In genomic region chr19:8713306-8713996, GRCm38 (mm10) we compare ENCODE assay signal across 8 mouse cellular contexts. TPM values are rescaled to one million over a fixed set of nuclear protein-coding genes. Genes with fewer than 3 reads are reported as not detected.
A peak's percentile ranks its signal among the peaks of the same experiment; 100 is the strongest.
DNase-seq lines count a peak whose midpoint lies in the region; ATAC-seq and TF ChIP-seq lines count a peak whose summit lies in the region.

No protein-coding gene starts in this region.

- H3K4me1 ChIP-seq in erythroblast, embryonic 14.5 days (ENCODE audit: control insufficient read depth), result peaks cover 82% of the 10 kb centered on the region
- peaks cover 35% of the 10 kb centered on the region for H3K4me1 ChIP-seq in heart, embryonic 13.5 days
- H3K4me1 ChIP-seq in liver, embryonic 11.5 days (replicated peaks; ENCODE audit: control insufficient read depth, insufficient read depth, low read length), result peaks cover 48% of the 10 kb centered on the region

- H3K9ac ChIP-seq in heart, embryonic 13.5 days, result peak overlapping the region; percentile 96
- H3K9ac ChIP-seq in liver, embryonic 11.5 days (ENCODE audit: low read depth, low read length), result peak overlapping the region; percentile 98

- peak overlapping the region; percentile 97 for H3K27ac ChIP-seq in heart, embryonic 13.5 days (replicated peaks)
- H3K27ac ChIP-seq in liver, embryonic 11.5 days (ENCODE audit: low read depth, low read length), result peak overlapping the region; percentile 90

- WGBS in heart, embryonic 13.5 days, result under 1% methylated on average over 51 of the region's 51 CpGs
- WGBS in liver, embryonic 11.5 days, result under 1% methylated on average over 51 of the region's 51 CpGs

- peak; percentile 69 for DNase-seq in brain, embryonic 18.5 days (ENCODE audit: low read depth, low spot score)
- DNase-seq in kidney, postnatal 10 days, result peak; percentile 96
- peak; percentile 88 for DNase-seq in liver, embryonic 11.5 days (ENCODE audit: low spot score)
- DNase-seq in spleen, postnatal 4 days (ENCODE audit: low spot score in 2 of 2), result peak; percentile 97 to 99

- no peaks in the 10 kb centered on the region for H3K9me3 ChIP-seq in erythroblast, embryonic 14.5 days (ENCODE audit: control insufficient read depth, low read length)
- no peaks in the 10 kb centered on the region for H3K9me3 ChIP-seq in heart, embryonic 13.5 days
- H3K9me3 ChIP-seq in liver, embryonic 11.5 days (ENCODE audit: control insufficient read depth, low read length), result no peaks in the 10 kb centered on the region

- peak; percentile 85 for ATAC-seq in heart, embryonic 13.5 days (ENCODE audit: extremely low read depth, insufficient number of reproducible peaks, low FRiP score, low TSS enrichment)
- peak; percentile 84 for ATAC-seq in liver, embryonic 11.5 days (replicated peaks; ENCODE audit: low FRiP score)

- peak overlapping the region; percentile 86 for H3K4me2 ChIP-seq in heart, embryonic 13.5 days
- H3K4me2 ChIP-seq in liver, embryonic 11.5 days, result peak overlapping the region; percentile 82
- peak overlapping the region; percentile 80 for H3K4me2 ChIP-seq in myocyte (ENCODE audit: low read depth)

- H3K79me2 ChIP-seq in C2C12 (ENCODE audit: control insufficient read depth, insufficient read depth) (peaks cover 99% of the 10 kb centered on the region), myocyte (ENCODE audit: control insufficient read depth, insufficient read depth) (peaks cover 70% of the 10 kb centered on the region)

- TF ChIP-seq CTCF in C2C12 (IDR thresholded peaks at IDR 0.05; ENCODE audit: control insufficient read depth, insufficient read depth, insufficient read length), result peak; percentile 95

- H3ac ChIP-seq in C2C12 (ENCODE audit: control insufficient read depth, insufficient read length, low read depth) (peak overlapping the region; percentile 96), myocyte (ENCODE audit: control insufficient read depth, insufficient read length) (peak overlapping the region; percentile 68)

- H3K79me3 ChIP-seq in C2C12 (ENCODE audit: low read depth), result peaks cover 58% of the 10 kb centered on the region

- no peaks in the 10 kb centered on the region for H3K27me3 ChIP-seq in C2C12 (ENCODE audit: control insufficient read depth, insufficient read depth, insufficient read length)
- no peaks in the 10 kb centered on the region for H3K27me3 ChIP-seq in erythroblast, embryonic 14.5 days (ENCODE audit: control insufficient read depth)
- no peaks in the 10 kb centered on the region for H3K27me3 ChIP-seq in heart, embryonic 13.5 days (replicated peaks)
- no peaks in the 10 kb centered on the region for H3K27me3 ChIP-seq in liver, embryonic 11.5 days (replicated peaks; ENCODE audit: control insufficient read depth, insufficient read depth, low read length)
- no peaks in the 10 kb centered on the region for H3K27me3 ChIP-seq in myocyte (ENCODE audit: control insufficient read depth, insufficient read depth, insufficient read length)

- peak; percentile 97 for TF ChIP-seq POLR2A in myocyte (IDR thresholded peaks at IDR 0.05; ENCODE audit: insufficient read length, low read depth)

- H3K4me3 ChIP-seq in C2C12 (ENCODE audit: insufficient read depth, poor library complexity, severe bottlenecking) (peak overlapping the region; percentile 62), myocyte (peak overlapping the region; percentile 93)
- H3K4me3 ChIP-seq in erythroblast, embryonic 14.5 days (replicated peaks), result peak overlapping the region; percentile 91
- peak overlapping the region; percentile 94 for H3K4me3 ChIP-seq in heart, embryonic 13.5 days
- peak overlapping the region; percentile 87 for H3K4me3 ChIP-seq in liver, embryonic 11.5 days (ENCODE audit: low read depth, low read length)

- H3K36me3 ChIP-seq in C2C12 (ENCODE audit: control insufficient read depth, insufficient read depth), result peaks cover 43% of the 10 kb centered on the region
- peaks cover 52% of the 10 kb centered on the region for H3K36me3 ChIP-seq in erythroblast, embryonic 14.5 days (ENCODE audit: control insufficient read depth)
- H3K36me3 ChIP-seq in heart, embryonic 13.5 days, result peaks cover 39% of the 10 kb centered on the region
- H3K36me3 ChIP-seq in liver, embryonic 11.5 days (ENCODE audit: control insufficient read depth, insufficient read depth, low read length), result peaks cover 27% of the 10 kb centered on the region
- H3K36me3 ChIP-seq in myocyte (ENCODE audit: control insufficient read depth, insufficient read depth), result peaks cover 42% of the 10 kb centered on the region

TF ChIP-seq in C2C12, 6 proteins besides CTCF, POLR2A, EP300 and RAD21:
- TF ChIP-seq MAX (IDR thresholded peaks at IDR 0.05) (peak; percentile 56), USF1 (IDR thresholded peaks at IDR 0.05; ENCODE audit: low read depth) (no peak)

TF ChIP-seq in myocyte, 11 proteins besides CTCF, POLR2A, EP300 and RAD21:
- peak; percentile 11 for TF ChIP-seq SRF (IDR thresholded peaks at IDR 0.05; ENCODE audit: control insufficient read depth, insufficient read length, low read depth)
- TF ChIP-seq USF1 (IDR thresholded peaks at IDR 0.05; ENCODE audit: low read depth), result no peak
- peak in 1 of 3 experiments; percentile 6 for TF ChIP-seq MYOD1 (IDR thresholded peaks at IDR 0.05; ENCODE audit: control insufficient read depth in 1 of 3, insufficient read length in 2 of 3, low read depth in 2 of 3)
- TF ChIP-seq E2F4 (IDR thresholded peaks at IDR 0.05; ENCODE audit: insufficient read depth), result no peak
- no peak for TF ChIP-seq MYOG (IDR thresholded peaks at IDR 0.05; ENCODE audit: control insufficient read depth in 1 of 3, insufficient read depth in 1 of 3, insufficient read length in 2 of 3, low read depth in 2 of 3)
- no peak for TF ChIP-seq TCF3 (IDR thresholded peaks at IDR 0.05; ENCODE audit: insufficient read length, low read depth)
- no peak for TF ChIP-seq MAX (IDR thresholded peaks at IDR 0.05; ENCODE audit: low read depth)
- TF ChIP-seq POLR2AphosphoS2 (IDR thresholded peaks at IDR 0.05; ENCODE audit: insufficient read length, low read depth), result peak; percentile 100
- TF ChIP-seq TCF12 (IDR thresholded peaks at IDR 0.05; ENCODE audit: insufficient read depth, poor library complexity, severe bottlenecking), result no peak
- no peak for TF ChIP-seq CEBPB (IDR thresholded peaks at IDR 0.05; ENCODE audit: insufficient read depth, poor library complexity, severe bottlenecking)
- no peak for TF ChIP-seq REST (IDR thresholded peaks at IDR 0.05; ENCODE audit: insufficient read depth, insufficient read length)

RNA-seq across cellular contexts. Expression of gene Slc3a2, which starts 9.7 kb away (rescaled TPM):
- polyA plus RNA-seq in C2C12 (2012; fragmentation: generic; extraction: Trizol) (207 TPM), myocyte (2012; fragmentation: generic; extraction: Trizol) (806 TPM)
- polyA plus RNA-seq in erythroblast, embryonic 14.5 days (2012), result 33.5 and 37.4 TPM in 2 replicates
- 72.8 and 74.8 TPM in 2 replicates for polyA plus RNA-seq in heart, embryonic 13.5 days (2015; fragmentation: Nextera tagmentation; extraction: Ambion mirVana)
- polyA plus RNA-seq in liver, embryonic 11.5 days (2014; fragmentation: Nextera tagmentation; extraction: Ambion mirVana), result 150 and 159 TPM in 2 replicates

RNA-seq across cellular contexts. Expression of gene Wdr74, which starts 22.2 kb away (rescaled TPM):
- polyA plus RNA-seq in C2C12 (2012; fragmentation: generic; extraction: Trizol) (116 TPM), myocyte (2012; fragmentation: generic; extraction: Trizol) (109 TPM)
- polyA plus RNA-seq in erythroblast, embryonic 14.5 days (2012), result 1.7 and 2.5 TPM in 2 replicates
- 54.1 and 60.0 TPM in 2 replicates for polyA plus RNA-seq in heart, embryonic 13.5 days (2015; fragmentation: Nextera tagmentation; extraction: Ambion mirVana)
- 142 and 143 TPM in 2 replicates for polyA plus RNA-seq in liver, embryonic 11.5 days (2014; fragmentation: Nextera tagmentation; extraction: Ambion mirVana)

RNA-seq across cellular contexts. Expression of gene 1700092M07Rik, which starts 27.1 kb away (rescaled TPM):
- 1.7 TPM for polyA plus RNA-seq in C2C12 (2012; fragmentation: generic; extraction: Trizol)
- polyA plus RNA-seq in erythroblast, embryonic 14.5 days (2012), result not detected in 2 replicates
- 1.3 and 1.4 TPM in 2 replicates for polyA plus RNA-seq in heart, embryonic 13.5 days (2015; fragmentation: Nextera tagmentation; extraction: Ambion mirVana)
- polyA plus RNA-seq in liver, embryonic 11.5 days (2014; fragmentation: Nextera tagmentation; extraction: Ambion mirVana), result 1.7 and 2.0 TPM in 2 replicates
- polyA plus RNA-seq in myocyte (2012; fragmentation: generic; extraction: Trizol), result 0.94 TPM

RNA-seq across cellular contexts. Expression of gene Stx5a, which starts 27.8 kb away (rescaled TPM):
- polyA plus RNA-seq in C2C12 (2012; fragmentation: generic; extraction: Trizol), result 32.9 TPM
- polyA plus RNA-seq in erythroblast, embryonic 14.5 days (2012), result 3.3 and 3.6 TPM in 2 replicates
- 81.1 and 87.5 TPM in 2 replicates for polyA plus RNA-seq in heart, embryonic 13.5 days (2015; fragmentation: Nextera tagmentation; extraction: Ambion mirVana)
- 69.5 and 73.1 TPM in 2 replicates for polyA plus RNA-seq in liver, embryonic 11.5 days (2014; fragmentation: Nextera tagmentation; extraction: Ambion mirVana)
- polyA plus RNA-seq in myocyte (2012; fragmentation: generic; extraction: Trizol), result 49.5 TPM

RNA-seq across cellular contexts. Expression of gene Nxf1, which starts 43.4 kb away (rescaled TPM):
- polyA plus RNA-seq in C2C12 (2012; fragmentation: generic; extraction: Trizol), result 78.5 TPM
- 2.9 and 3.0 TPM in 2 replicates for polyA plus RNA-seq in erythroblast, embryonic 14.5 days (2012)
- polyA plus RNA-seq in heart, embryonic 13.5 days (2015; fragmentation: Nextera tagmentation; extraction: Ambion mirVana), result 123 and 124 TPM in 2 replicates
- 197 and 198 TPM in 2 replicates for polyA plus RNA-seq in liver, embryonic 11.5 days (2014; fragmentation: Nextera tagmentation; extraction: Ambion mirVana)
- 64.3 TPM for polyA plus RNA-seq in myocyte (2012; fragmentation: generic; extraction: Trizol)

Comparison
In these comparisons a context has a peak if more than half of its experiments do, and no peak if none do; other contexts are left out.
1. Peak in every context shown above with its lines: DNase-seq, ATAC-seq, H3K4me3 ChIP-seq and H3K27ac ChIP-seq.
2. RNA of gene Wdr74, which starts 22.2 kb away (polyA plus RNA-seq): 142 to 143 TPM in liver, embryonic 11.5 days, 116 TPM in C2C12 (single experiment), 109 TPM in myocyte (single experiment) and 54.1 to 60.0 TPM in heart, embryonic 13.5 days; 1.7 to 2.5 TPM in erythroblast, embryonic 14.5 days; every median in the first group is over 10 times any median in the second.